Mouse (Mus musculus): ENCODE results near the gene Fam83e. TPM values are rescaled to one million over a fixed set of nuclear protein-coding genes. Genes with fewer than 3 reads are reported as not detected.

Gene Fam83e
- polyA plus RNA-seq, 1 experiment = 117 TPM

DNA sequence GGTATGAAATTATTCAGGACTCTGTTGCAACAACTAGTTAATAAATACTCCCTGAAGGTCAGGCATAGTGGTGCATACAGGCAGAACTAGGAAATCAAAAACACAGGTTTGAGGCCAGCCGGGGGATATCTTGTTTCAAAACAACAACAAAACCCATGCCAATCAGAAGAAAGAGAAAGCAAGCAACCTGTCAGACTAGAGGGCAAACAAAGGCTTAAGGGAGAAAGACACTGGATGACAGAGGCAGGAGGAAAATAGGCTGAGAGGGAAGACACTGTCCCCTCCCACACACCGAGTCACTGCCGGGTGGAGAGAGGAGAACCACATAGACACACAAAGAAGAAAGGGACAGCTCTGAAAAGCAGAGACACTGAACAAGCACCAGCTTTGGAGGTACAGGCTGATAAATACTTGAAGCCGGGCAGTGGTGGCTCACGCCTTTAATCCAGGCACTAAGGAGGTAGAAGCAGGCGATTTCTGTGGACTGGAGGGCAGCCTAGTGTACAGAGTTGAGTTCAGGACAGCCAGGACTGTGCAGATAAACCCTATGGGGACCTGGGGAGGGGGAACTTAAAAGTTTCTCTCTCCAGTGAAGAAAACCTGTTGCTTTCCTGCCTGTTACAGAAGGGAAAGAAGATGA, 7.0 kb upstream of the Fam83e start:
- 30% methylated on average over 6 of the region's 6 CpGs for WGBS
- no peak for DNase-seq (ENCODE audit: low read depth, low spot score)

DNA sequence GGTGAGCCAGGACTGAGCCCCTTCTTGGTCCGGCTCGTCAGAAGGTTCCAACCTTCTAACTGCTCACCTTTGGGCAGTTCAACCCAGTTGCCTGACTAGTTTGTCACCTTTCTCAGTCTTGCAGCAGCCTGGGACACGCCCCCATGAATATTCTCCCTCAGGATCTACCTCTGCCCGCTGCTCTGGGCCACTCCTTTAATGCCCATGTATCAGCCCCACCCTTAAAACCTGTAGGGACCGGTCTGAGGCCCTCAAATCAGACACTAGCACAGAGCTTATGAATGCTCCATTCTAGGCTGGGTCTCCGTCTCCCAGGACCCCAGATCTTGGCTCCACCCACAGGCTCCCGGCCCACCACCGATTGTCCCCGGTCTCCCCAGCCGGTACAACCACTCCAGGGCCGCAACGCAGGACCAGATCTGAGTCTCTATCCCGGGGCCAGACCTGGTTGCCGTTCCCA, 6.4 kb upstream of the Fam83e start:
- 2% methylated on average over 14 of the region's 14 CpGs for WGBS

DNA sequence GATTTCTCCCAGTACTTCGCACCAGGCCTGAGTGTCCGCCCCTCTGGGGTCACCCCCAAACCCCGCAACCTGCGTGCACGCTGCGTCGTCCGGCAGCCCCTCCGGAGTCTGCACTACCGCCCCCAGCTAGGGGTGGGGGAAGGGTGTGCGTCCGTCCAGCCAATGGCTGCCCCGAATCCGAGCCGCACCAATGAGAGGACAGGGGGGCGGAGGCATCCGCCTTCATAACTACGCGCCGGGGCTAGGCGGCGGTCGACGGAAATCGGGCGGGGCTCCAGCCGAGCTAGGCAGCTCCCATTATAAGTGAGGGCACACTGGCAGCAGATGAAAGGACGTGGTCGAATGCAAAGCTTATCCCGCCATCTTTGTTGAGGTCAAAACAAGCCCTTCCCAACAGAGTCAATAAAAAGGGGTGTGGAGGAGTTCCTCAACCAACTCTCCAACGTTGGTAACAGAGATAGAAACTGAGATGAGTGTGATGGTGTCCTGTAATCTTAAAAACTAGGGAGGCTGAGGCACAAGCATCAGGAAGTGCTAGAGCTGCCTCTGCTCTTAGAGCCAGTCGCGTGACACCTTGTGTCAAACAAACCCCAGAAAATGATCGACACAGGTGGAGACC, 5.8 kb upstream of the Fam83e start, which contains the start of gene Rpl18:
Gene Rpl18, plus strand, starts transcription at position 368 of the 619 bp plus-strand sequence.
- DNase-seq (ENCODE audit: low read depth, low spot score) = no peak
- WGBS = 2% methylated on average over 34 of the region's 34 CpGs

More for the DNA sequence above, 6.4 kb upstream of the Fam83e start:
- DNase-seq (ENCODE audit: low read depth, low spot score) = no peak

DNA sequence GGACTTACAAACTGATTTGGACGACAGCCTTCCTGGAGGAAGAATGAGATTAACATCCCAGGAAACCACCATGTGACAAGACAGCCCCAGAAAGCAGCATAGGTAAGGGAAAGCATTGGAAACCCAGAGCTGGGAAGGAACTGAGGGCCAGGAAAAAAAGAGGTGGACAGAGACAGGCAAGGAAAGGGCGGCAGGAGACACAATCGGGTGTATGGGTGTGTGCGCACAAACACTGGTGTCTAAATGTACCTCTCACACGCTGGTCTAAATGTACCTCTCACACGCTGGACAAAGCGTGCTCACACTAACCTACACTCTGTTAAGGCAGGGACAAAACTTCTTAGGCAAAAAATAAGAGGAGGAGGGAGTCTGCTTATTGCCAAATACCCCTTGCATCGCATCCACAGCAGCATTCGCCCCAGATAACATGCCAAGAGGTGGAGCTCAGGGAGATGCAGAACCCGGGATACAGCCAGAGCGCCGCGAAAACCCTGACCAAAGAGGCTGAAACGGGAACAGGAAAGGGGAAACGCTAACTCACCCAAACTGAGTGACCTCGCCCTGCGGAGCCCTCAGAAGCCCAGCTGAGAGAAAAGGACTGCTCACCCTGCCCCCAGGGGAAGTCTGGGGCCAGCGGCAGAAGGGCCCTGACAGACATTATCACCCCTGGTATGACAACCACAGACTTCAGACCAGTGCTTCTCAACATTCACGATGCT, 5.1 kb upstream of the Fam83e start:
- DNase-seq (ENCODE audit: low read depth, low spot score) = no peak
- 60% methylated on average over 19 of the region's 19 CpGs for WGBS

DNA sequence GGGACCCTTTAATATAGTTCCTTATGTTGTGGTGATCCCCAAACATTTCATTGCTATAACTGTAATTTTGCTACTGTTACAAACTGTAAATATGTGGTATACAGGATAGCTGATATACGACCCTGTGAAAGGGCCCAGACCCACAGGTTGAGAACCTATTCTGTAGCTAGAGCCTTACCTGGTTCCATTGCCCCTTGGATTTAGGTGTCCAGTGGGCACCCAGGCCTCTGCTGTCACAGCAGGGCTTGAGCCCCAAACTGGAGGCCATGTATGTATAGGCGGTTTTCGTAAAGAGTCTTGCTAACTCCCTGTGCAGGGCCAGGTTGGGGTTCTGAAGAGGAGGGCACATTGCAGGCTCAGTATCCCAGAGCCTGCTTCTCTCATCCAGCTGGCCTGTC, 4.6 kb upstream of the Fam83e start:
- DNase-seq (ENCODE audit: low read depth, low spot score) = no peak
- 80% methylated on average over 3 of the region's 3 CpGs for WGBS

DNA sequence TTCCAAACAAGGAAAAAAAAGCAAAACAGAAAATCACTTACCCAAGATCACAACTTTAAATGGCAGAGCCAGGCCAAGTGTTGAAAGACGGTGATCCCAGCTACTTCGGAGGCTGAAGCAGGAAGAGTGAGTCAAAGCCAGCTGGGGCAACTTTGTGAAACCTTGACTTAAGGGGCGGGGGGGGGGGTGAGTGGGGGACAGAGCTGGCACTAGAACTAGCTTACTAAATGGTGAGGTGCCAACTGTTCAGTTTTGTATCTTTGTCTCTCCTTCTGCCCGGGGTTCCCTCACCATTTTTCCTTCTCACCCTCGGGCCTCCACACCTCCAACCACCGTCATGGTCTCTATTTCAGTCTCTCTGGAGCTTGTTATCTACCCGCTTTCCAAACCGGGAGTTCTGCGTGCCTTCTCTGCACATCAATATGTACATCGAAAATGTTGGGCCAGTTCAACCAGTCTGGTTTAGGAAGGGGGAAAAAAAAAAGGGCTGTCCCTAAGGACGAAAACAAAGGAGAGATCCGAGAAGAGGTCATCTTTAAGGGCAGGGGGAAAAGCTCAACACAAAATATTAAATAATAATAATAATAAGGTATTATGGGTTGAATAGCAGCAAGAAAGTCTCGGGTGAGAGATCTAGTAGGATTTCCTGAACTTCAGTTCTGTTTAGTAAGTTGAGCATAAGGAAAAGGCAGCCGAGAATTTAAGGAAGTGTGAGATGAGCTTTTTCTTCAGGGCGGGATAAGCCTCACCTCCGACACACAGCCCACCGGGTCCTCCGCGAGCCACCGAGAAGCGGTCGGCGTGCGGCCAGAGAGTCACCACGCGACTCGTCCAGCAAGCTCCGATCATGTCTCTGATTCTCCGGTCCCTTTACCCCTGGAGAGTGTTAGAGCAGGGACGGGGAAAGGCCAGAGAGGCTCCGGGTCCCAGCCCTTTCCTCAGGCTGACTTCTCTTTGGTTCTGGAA, 3.8 kb upstream of the Fam83e start:
- 4% methylated on average over 31 of the region's 31 CpGs for WGBS
- no peak for DNase-seq (ENCODE audit: low read depth, low spot score)

DNA sequence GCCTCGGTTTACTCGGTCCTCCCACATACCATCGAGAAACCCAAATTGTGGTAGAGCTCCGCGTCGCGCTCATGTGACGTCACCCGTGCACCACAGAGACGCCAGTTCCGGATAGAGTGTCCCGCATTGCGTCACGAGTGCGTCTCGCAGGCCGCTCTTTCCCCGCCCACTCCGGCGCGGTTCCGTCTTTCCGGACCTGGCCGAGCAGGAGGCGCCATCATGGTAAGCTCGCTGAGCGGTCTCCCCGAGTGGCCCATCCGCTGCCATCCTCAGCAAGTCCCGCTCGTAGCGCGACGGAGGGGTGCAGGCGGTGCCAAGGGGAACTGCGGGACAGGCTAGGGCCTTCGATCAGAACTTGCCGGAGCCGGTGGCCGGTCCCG, 3.1 kb upstream of the Fam83e start, which contains the start of gene Sphk2:
Gene Sphk2, minus strand, starts transcription at position 85 of the 380 bp plus-strand sequence.
- WGBS = under 1% methylated on average over 41 of the region's 41 CpGs
- no peak for DNase-seq (ENCODE audit: low read depth, low spot score)

DNA sequence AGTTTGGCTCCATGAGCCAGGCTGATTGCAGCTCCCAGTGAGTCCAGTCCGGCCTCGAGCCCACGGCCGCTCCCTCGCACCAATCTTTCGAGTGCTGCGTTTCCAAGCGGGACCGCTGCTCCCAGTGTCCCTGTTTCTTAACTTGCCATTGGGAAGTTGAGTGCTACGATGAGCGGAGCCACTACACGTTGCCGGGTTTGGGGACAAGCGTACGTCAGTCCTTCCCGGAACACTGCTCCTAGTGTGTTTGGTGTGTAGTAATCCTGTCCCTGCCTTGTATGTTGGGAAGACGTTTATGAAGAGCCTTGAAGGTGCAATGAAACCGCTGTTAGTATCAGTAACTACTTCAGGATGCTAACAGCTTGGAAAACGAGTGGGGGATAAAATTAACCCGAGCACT, 2.7 kb upstream of the Fam83e start:
- DNase-seq (ENCODE audit: low read depth, low spot score) = no peak
- under 1% methylated on average over 20 of the region's 20 CpGs for WGBS

DNA sequence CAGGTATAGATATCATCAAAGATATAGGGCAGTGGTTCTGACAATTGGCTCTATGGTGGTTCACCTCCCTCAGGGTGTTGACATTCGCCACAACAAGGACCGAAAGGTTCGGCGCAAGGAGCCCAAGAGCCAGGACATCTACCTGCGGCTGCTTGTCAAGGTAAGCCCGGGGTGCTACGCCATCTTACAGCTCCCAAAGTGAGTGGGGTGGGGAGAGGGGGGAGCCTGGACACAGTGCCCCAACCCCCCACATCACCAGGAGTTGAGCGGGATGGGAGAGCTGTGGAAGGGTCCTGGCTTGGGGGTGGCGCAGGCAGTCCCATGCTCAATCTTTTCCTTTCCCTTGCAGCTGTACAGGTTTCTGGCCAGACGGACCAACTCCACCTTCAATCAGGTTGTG, 1.8 kb upstream of the Fam83e start:
- WGBS = 37% methylated on average over 10 of the region's 10 CpGs
- DNase-seq (ENCODE audit: low read depth, low spot score) = no peak

DNA sequence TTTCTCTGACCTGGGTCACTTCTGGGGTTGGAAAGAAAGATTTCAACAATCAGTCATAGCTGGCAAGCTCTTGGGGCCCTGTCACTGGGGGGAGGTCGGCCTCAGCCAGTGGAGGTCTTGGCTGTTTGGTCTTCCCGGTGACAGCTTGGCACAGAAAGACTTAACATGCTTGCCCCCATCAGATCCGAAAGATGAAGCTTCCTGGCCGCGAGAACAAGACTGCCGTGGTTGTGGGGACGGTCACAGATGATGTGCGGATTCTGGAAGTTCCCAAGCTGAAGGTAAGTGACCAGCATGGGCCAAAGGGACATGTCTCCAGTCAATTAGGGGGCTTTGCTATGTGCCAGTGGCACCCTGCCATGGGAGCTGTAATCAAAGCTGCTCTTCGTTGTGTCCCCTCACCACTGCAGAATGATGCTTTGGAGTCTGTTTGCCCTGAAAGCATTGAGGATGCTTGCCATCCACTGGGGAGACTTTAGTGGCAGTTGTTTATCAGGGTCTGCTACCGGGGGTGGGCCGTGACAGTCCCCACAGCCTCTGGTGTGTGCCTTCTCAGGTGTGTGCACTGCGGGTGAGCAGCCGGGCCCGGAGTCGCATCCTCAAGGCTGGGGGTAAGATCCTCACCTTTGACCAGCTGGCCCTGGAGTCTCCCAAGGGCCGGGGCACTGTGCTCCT, 1.1 kb upstream of the Fam83e start:
- no peak for DNase-seq (ENCODE audit: low read depth, low spot score)
- 46% methylated on average over 16 of the region's 16 CpGs for WGBS

DNA sequence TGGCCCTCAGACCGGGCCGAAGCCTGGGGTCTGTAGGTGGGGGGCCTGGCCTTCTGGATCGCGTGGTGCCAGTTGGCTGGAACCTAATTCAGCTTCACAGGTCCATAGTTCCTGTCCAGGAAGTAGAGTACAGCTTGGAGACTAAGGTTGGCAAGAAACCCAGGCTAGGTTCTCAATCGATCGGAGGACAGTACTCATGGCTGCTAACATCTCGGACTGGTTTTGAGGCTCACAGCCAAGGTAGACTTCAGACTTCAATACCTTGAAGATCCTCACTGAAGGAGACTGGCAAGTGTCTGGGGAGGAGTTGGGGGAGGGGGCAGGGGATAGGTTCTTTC, 191 bp downstream of the Fam83e start:
- WGBS = 35% methylated on average over 7 of the region's 7 CpGs
- DNase-seq (ENCODE audit: low read depth, low spot score) = no peak

DNA sequence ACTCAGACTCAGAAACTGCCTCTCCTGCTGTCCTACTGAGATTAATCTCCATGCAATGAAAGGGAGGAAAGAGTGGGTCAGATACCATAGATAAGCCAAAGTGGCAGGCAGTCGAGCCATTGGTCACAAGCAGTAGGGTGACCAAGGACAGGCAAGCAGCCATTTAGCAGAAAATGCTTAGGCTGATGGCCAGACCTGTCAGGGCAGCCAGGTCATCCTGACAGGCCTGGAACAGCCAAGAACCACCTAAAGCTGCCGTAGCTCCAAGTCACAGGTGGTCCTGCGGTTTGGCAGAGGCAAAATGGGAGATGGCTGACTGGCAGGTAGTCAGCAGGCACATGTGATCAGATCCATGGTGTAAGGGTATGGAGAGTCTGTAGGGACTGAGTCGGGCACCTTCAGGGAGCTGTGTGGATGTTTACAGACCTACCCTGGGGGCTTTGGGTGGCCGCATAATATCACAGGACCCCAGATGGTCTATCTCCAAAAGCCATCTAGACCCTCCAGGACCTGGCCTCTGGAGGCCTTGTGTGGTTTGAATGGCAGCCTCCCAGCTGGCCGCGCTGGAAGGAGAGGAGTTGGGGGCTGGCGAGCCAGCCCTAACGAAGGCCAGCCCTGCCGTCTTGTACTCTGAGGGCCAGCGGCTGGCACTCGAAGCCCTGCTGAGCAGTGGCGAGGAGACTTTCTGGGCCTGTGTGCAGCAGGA, 783 bp downstream of the Fam83e start:
- DNase-seq (ENCODE audit: low read depth, low spot score) = no peak
- 20% methylated on average over 13 of the region's 13 CpGs for WGBS

DNA sequence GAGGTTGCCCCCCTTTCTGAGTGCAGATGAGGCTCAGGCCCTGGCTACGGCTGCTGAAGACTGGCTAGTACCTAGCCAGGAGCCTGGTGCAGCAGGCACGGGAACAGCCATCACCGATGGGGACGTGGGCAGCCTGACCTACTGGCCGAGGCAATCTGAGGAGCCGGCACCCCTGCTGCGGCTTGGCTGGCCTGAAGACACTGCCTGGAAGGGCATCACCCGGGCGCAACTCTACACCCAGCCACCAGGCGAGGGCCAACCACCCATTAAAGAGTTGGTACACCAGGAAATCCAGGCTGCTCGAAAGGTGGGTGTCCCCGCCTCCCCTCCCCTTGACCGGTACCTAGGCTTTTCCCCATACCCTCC, 1.3 kb downstream of the Fam83e start:
- WGBS = 39% methylated on average over 13 of the region's 13 CpGs
- no peak for DNase-seq (ENCODE audit: low read depth, low spot score)

DNA sequence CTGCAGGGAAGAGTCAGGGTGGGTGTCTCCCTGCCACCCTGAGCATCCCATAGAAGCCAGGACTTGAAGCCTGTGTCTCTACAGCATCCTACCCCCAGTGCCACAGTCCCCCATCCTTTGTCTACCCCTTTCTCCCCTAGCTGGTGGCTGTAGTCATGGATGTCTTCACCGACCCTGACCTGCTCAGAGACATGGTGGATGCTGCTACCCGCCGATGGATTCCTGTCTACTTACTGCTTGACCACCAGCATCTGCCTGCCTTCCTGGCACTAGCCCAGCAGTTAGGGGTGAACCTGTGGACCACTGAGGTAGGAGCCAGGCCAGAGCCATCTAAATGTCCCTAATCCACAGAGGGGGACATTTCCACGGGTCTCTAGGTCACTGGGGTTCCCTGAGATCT, 2.3 kb downstream of the Fam83e start:
- no peak for DNase-seq (ENCODE audit: low read depth, low spot score)
- WGBS = 74% methylated on average over 4 of the region's 4 CpGs

DNA sequence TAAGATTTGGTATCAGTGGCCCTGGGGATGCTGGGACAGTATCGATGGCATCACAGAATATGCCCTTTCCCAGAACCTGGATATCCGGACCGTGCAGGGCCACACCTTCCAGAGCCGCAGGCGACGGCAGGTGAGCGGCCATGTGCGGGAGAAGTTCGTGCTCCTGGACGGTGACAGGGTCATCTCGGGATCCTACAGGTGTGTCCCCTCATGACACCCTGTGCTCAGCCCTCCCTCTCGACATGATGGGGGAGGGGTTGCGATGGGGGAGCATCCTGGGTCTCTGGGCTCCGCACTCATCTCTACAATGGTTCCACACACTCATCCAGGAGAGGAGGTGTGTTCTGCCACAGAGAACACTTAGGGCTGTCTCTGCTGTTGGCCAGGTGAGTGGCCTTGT, 2.8 kb downstream of the Fam83e start:
- WGBS = 77% methylated on average over 14 of the region's 14 CpGs
- DNase-seq (ENCODE audit: low read depth, low spot score) = no peak

DNA sequence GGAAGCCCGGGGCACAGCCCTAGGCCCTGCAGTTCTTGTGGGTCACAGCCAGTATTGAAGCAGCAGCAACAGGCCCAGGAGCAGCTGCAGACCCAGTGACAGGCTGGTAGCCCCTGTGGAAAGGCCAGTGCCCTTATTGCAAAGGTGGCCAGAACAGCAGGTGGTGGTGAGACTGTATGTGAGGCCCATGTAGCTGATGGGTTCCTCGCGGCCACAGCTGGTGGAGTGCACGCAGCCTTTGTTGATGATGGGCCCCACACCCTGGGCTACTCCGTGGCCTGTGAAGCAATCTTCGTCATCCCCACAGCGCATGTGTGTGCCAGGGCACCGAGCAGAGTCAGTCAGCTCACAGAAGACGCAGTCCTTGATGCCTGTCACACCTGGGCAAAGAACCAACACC, 4.1 kb downstream of the Fam83e start:
- WGBS = 48% methylated on average over 9 of the region's 9 CpGs
- no peak for DNase-seq (ENCODE audit: low read depth, low spot score)

DNA sequence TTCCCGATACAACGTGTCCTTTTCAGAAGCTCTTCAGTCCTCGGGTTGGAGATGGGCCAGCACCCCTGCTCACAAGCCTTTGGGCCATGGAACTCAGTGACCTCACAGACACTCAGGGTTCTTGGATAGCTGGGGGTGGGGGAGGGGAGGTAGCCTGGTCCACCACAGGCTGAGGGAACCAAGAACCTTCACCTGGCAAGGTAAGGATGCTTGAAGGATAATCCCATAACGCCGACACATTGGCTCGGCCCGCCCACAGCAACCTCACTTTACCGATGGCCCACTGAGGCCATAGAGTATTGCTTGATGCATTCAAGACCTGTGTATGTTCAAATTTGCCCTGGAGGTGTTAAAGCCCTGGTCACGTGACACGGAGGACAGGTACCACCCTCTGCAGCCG, 4.7 kb downstream of the Fam83e start, which contains the start of gene Spaca4:
Gene Spaca4, minus strand, starts transcription at position 101 of the 400 bp plus-strand sequence.
- WGBS = 65% methylated on average over 11 of the region's 11 CpGs
- DNase-seq (ENCODE audit: low read depth, low spot score) = no peak

DNA sequence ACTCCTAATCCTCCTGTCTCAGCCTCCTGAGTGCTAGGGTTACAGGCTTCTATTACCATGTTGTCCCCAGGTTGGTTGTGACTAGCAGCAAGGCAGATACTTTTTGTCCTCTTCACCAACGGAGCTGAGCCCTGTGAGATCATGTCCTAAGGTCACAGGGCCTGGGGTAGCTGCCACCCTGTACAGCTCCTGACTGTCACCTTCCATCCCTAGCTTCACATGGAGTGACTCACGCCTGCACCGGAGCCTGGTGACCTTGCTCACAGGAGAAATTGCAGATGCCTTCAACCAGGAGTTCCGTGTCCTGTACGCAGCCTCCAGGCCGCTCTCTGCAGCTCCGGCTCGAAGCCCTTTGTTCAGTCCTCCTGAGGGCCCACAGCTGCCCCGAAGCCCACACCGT, 5.4 kb downstream of the Fam83e start:
- 43% methylated on average over 10 of the region's 10 CpGs for WGBS
- no peak for DNase-seq (ENCODE audit: low read depth, low spot score)

DNA sequence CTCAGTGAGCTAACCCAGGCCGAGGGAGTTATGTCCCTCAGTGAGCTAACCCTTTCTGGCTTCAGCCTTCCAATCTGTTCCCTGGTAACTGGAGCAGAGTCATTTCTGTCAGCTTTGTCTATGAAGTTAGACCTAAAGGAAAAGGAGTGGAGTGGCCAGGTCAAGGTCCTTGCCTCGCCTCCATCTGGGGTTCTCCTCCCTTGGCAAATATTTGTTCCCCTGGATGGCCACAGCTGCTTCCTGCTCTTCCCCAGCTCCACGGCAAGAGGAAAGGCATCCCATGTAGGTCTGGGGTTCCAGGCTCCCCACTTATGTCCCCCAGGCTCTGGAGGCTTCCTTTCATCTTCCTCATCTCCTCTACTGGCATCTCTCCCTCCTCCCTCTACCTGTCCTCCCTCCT, 6.6 kb downstream of the Fam83e start:
- no peak for DNase-seq (ENCODE audit: low read depth, low spot score)
- WGBS = 36% methylated on average over 3 of the region's 3 CpGs
